Mouse (Mus musculus) embryonic fibroblast, embryonic 13.5 days (primary cell): ENCODE measurements around the gene Gm16223. TPM values are rescaled to one million over a fixed set of nuclear protein-coding genes. Genes with fewer than 3 reads are reported as not detected.

Experiments used
- H3K27ac ChIP-seq: 2 replicates; pipeline ENCODE4 v1.5.1; 2012; ENCODE audit warnings: low read length, control low read depth, inconsistent platforms; ENCODE audit not compliant: insufficient read depth
- H3K4me1 ChIP-seq: 2 replicates; pipeline ENCODE4 v1.6.1; 2011; ENCODE audit warnings: low read length; ENCODE audit not compliant: control insufficient read depth, insufficient read depth
- H3K4me3 ChIP-seq: 2 replicates; pipeline ENCODE4 v1.5.1; 2011; ENCODE audit warnings: mild to moderate bottlenecking, control low read depth, low read length; ENCODE audit not compliant: insufficient read depth
- CTCF ChIP-seq: IDR thresholded peaks from 2 replicates; pipeline ENCODE4 v1.5.1; 2011; ENCODE audit warnings: mild to moderate bottlenecking, control low read depth, low read length, moderate library complexity, borderline replicate concordance; ENCODE audit not compliant: insufficient read depth
- POLR2A ChIP-seq: IDR thresholded peaks from 2 replicates; pipeline ENCODE4 v1.6.1; 2011; ENCODE audit warnings: low read depth, mild to moderate bottlenecking, control low read depth, low read length, moderate library complexity
- polyA plus RNA-seq: library from polyadenylated mRNA; stranded (reverse); fragments of >200 nt; gene quantifications from 2 replicates; pipeline ENCODE4 v1.2.4, GENCODE M21; 2011; ENCODE audit warnings: low read depth; ENCODE audit not compliant: missing spikeins, insufficient read length

Gm16223 gene
- polyA plus RNA-seq, 1 experiment = not detected

DNA sequence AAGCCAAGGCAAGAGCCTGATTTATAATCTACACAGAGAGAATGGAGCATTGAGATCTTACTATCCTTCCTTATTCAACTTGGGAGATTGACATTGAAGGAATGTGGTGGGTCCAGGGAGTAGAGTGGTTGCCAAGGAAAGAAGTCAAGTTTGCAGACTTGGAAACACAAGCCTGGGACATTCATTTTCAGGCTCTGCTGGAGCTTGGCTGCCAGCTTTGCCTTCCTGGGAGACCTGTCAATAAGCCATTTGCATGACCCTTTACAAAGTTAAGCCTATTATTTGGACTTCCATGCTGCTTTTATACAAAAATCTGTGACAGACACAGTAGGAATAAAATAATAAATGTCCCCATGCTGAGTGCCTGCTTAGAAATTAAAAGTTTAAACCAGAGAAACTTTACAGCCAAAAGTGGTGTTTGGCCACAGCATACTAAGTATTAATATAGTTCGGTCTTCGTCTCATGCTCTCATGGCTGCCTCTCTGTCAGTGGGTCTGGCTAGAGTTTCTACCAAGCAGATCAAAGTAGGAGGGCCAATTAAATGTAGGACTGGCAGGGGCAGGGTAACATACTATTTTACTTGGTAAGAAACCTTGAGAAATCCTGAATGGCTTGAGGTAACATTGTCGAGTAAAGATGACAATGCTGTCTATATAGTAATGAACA, 139.8 kb downstream of the Gm16223 start:
- Histone ChIP-seq H3K4me1 (no peaks in the 10 kb centered on the region), H3K4me3 (no peak overlapping the region), H3K27ac (no peak overlapping the region)
- TF ChIP-seq CTCF (no peak), POLR2A (no peak)

DNA sequence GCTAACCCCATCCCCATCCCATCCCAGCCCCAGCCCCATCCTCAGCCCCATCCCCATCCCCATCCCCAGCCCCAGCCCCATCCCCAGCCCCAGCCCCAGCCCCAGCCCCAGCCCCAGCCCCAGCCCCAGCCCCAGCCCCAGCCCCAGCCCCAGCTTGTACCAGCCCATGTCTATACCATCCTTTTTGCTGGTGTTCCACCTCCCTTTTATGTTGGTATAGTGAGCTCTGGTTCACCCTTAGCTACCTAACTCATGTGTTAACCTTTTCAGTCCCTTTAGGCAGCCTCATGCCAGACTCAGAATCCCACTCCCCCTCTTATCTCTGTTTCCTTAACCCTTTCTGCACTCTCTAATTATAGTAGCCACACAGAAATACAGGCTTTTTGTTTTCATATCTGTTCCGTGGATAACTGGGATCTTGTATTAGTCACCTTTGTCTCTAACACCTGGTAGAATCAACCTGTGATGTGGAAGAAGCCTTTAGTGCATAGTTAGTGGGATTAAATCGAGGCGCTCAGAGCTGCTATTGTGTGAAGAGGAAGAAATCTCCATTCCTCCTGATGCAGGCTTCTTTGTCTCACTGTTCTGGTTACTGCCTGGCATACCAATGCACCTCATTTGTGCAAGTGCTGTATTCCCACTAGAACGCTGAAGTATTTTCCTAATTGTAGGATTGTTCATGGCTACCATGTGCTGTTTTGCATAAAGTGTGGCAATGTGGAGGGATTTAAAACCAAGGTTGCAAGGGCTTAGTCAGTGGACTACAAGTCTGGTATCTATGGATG, 144.0 kb downstream of the Gm16223 start:
- Histone ChIP-seq H3K4me1 (no peaks in the 10 kb centered on the region), H3K4me3 (no peak overlapping the region), H3K27ac (no peak overlapping the region)
- TF ChIP-seq POLR2A (no peak), CTCF (no peak)

DNA sequence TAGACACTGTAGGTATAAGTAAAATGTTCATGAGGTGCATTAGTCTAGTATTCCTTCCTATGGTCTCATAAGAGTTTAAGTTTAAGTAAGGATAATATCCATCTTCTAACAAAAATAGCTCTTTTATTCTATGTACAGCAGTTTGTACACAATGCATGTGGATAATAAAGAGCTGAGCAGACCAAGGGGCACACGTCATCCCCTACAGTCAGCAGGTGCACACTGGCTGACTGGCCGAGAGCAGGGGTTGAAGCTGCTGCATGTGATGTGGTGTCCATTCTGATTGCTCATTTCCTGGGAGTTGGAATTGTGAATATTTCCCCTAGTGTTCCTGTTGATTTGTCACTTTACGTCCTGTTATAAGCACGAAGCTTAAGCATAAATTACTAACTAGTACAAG, 144.6 kb downstream of the Gm16223 start:
- Histone ChIP-seq H3K4me3 (no peak overlapping the region), H3K4me1 (no peaks in the 10 kb centered on the region), H3K27ac (no peak overlapping the region)
- TF ChIP-seq CTCF (no peak), POLR2A (no peak)

DNA sequence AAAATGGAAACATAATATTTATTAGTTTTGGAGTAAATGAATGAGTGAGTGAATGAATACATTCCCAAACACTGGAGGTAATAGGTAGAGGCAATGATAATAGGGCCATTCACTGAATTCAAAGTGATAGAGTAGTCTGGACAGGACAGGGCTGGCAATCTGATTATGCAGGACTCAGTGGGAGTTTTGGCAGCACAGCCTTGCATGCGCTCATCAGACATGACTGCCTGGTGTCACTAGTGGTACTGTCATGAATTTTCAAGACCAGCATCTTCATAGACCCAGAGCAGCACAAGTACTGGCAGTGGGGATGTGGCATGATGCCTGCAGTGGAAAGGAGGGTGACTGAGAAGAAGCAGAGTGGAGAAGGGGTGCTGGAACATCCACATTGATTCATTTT, 157.1 kb downstream of the Gm16223 start:
- H3K4me3 ChIP-seq = no peak overlapping the region
- H3K4me1 ChIP-seq = no peaks in the 10 kb centered on the region
- TF ChIP-seq CTCF = no peak
- no peak for TF ChIP-seq POLR2A
- no peak overlapping the region for H3K27ac ChIP-seq

DNA sequence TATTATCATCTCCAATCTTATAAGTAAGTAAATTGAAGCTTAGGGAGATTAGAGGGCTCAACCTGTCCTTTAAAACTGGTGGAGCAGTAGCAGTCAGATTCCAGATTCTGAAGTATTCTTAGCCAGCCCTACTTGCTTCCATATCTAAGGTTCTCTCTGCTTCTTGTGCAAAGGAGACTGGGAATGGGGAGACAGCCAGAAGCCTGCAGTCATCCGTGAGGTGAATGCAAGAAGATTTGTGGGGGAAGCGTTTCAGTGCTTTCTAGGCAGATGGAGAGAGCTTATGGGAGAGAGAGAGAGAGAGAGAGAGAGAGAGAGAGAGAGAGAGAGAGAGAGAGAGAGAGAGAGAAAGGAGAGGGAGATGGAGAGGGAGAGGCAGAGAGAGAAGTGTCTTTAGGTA, 160.9 kb downstream of the Gm16223 start:
- no peak overlapping the region for H3K27ac ChIP-seq
- no peak overlapping the region for H3K4me3 ChIP-seq
- H3K4me1 ChIP-seq = no peaks in the 10 kb centered on the region
- no peak for TF ChIP-seq POLR2A
- TF ChIP-seq CTCF = no peak

DNA sequence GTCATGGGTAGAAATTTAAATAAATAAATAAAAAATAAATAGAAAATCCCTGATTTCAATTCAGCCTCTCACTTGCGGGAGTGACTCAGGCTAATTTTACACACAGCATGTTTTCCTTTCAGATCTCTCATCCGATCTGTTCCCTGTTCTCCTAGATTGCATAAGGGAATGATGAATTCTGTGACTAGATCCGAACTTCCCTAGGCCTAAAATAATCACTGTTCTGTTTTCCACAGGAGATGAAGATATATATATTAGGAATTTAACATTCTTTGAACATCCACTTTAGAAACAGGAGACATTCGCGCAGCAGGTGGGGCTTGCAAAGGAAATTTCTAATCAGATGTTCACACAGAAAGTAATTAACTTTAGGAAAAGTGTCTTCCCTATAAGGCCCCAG, 171.5 kb downstream of the Gm16223 start:
- H3K27ac ChIP-seq = no peak overlapping the region
- H3K4me1 ChIP-seq = no peaks in the 10 kb centered on the region
- TF ChIP-seq POLR2A = no peak
- TF ChIP-seq CTCF = no peak
- no peak overlapping the region for H3K4me3 ChIP-seq

DNA sequence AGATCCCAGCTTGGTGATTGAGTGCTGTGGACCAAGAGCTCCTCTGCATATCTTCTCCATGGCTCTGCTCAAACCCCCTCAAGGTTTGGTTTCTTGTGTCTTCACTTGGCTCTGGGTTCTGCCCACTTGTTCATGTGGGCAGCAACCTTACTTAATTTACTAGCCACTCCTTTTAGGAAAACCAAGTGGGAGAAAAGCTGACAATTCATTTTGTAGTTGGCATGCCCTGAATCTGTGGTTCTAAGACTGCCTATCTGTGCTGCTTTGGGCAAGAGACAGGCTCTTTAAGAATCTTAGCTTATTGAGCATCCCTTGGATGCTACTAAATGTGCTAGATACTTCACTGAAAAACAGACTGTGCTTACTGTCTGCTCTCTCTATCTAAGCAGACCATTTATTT, 172.0 kb downstream of the Gm16223 start:
- no peak overlapping the region for H3K27ac ChIP-seq
- TF ChIP-seq POLR2A (no peak), CTCF (no peak)
- H3K4me1 ChIP-seq = no peaks in the 10 kb centered on the region
- H3K4me3 ChIP-seq = no peak overlapping the region

DNA sequence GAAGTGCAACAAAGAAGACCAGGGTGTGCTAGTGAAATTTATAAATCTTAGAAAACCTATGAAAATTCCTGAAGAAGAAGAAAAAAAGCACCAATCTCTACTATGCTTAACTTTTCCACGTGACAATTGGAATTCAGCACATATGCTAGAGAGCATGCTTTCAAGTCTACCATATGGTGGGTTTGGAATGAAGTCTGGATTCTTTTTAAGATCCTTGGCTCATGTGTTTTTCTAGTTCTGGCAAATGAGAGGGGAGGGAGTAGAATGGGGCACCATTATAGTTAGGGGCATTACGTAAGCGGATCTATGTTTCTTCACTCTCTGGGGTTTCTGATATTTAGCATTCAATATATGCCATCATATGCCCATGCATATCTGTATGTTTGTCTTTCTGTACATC, 182.6 kb downstream of the Gm16223 start:
- Histone ChIP-seq H3K27ac (no peak overlapping the region), H3K4me3 (no peak overlapping the region)
- TF ChIP-seq CTCF = no peak
- no peak for TF ChIP-seq POLR2A

More for the DNA sequence above, 182.6 kb downstream of the Gm16223 start:
- no peaks in the 10 kb centered on the region for H3K4me1 ChIP-seq

Other genes starting within 250 kb of the Gm16223 start
- gene Bod1l, start 223.6 kb upstream of the Gm16223 start, polyA plus RNA-seq = 26.2 and 27.4 TPM in 2 replicates